17 mouse cellular contexts compared by ENCODE assay signal in genomic region chr12:21408789-21409367, GRCm38 (mm10).
"Had no signal": no experiment of that assay in that cellular context is flagged by ENCODE, and none has a peak within 500 bp of the region (broad histone marks: within the 10 kb centered on the region; RNA-seq: fewer than 3 reads in every experiment).

No protein-coding gene starts in this region.

- DNase-seq: retina, postnatal 1 day; right cerebral cortex, adult 18-20 months; right cerebral cortex, postnatal 14 days; right cerebral cortex, postnatal 25 days; right cerebral cortex, postnatal 4 days; spleen, adult 18-20 months; thymus, adult 18-20 months; thymus, adult 2 months; thymus, postnatal 14 days; thymus, postnatal 25 days; thymus, postnatal 36 days; thymus, postnatal 4 days had no signal

- H3K9ac ChIP-seq: neural tube, embryonic 12.5 days; neural tube, embryonic 13.5 days; neural tube, embryonic 15.5 days; stomach, embryonic 15.5 days had no signal

- H3K4me3 ChIP-seq: neural tube, embryonic 12.5 days; neural tube, embryonic 13.5 days; neural tube, embryonic 15.5 days; stomach, embryonic 15.5 days had no signal

- H3K27ac ChIP-seq: neural tube, embryonic 12.5 days; neural tube, embryonic 13.5 days; neural tube, embryonic 15.5 days; stomach, embryonic 15.5 days; stomach, postnatal 0 days had no signal

- H3K4me2 ChIP-seq: neural tube, embryonic 12.5 days; neural tube, embryonic 13.5 days; neural tube, embryonic 15.5 days; stomach, embryonic 15.5 days had no signal

- H3K27me3 ChIP-seq: neural tube, embryonic 12.5 days; neural tube, embryonic 13.5 days; neural tube, embryonic 15.5 days; stomach, embryonic 15.5 days had no signal

- H3K9me3 ChIP-seq: neural tube, embryonic 15.5 days; stomach, embryonic 15.5 days had no signal

- H3K4me1 ChIP-seq: neural tube, embryonic 12.5 days; stomach, embryonic 15.5 days had no signal
